Mouse (Mus musculus): ENCODE results near the gene Prkci. TPM values are rescaled to one million over a fixed set of nuclear protein-coding genes. Genes with fewer than 3 reads are reported as not detected.

Prkci gene
- polyA plus RNA-seq, 1 experiment from 2014 or later = 35.5 TPM

- Histone ChIP-seq H3K9me3 (peaks cover 4% of the 10 kb centered on the region; the same call in 1 of the 2 replicates), H3K4me1 (peaks cover 40% of the 10 kb centered on the region), H3K36me3 (0 out of 2 replicates have a peak, but pooled peaks cover 3% of the 10 kb centered on the region), H3K27me3 (no peaks in the 10 kb centered on the region), H3K4me2 (replicated peaks) (peak overlapping the region; percentile 34), H3K4me3 (no peak overlapping the region), H3K27ac (peak overlapping the region; percentile 79), H3K9ac (0 out of 2 replicates have a peak overlapping the region, but pooled peaks have one; percentile 21)
- 31% methylated on average over 10 of the region's 10 CpGs for WGBS
- no peak for ATAC-seq (ENCODE audit: low FRiP score, low read depth)
Measured at GRCm38 (mm10) chr3:30999401-31000017, 4.0 kb downstream of the Prkci start.

- Histone ChIP-seq H3K27ac (peak overlapping the region; percentile 79), H3K4me3 (no peak overlapping the region), H3K9me3 (peaks cover 4% of the 10 kb centered on the region; the same call in 1 of the 2 replicates), H3K36me3 (0 out of 2 replicates have a peak, but pooled peaks cover 3% of the 10 kb centered on the region), H3K4me2 (replicated peaks) (peak overlapping the region; percentile 34), H3K27me3 (no peaks in the 10 kb centered on the region), H3K4me1 (peaks cover 36% of the 10 kb centered on the region), H3K9ac (0 out of 2 replicates have a peak overlapping the region, but pooled peaks have one; percentile 21)
- WGBS = 40% methylated on average over 4 of the region's 4 CpGs
- ATAC-seq (ENCODE audit: low FRiP score, low read depth) = no peak
Measured at GRCm38 (mm10) chr3:31000018-31000407, 4.5 kb downstream of the Prkci start.

GRCm38 (mm10) chr3:31001048-31001676, 5.6 kb downstream of the Prkci start:
- WGBS = 53% methylated on average over 3 of the region's 3 CpGs
- peaks cover 36% of the 10 kb centered on the region for H3K4me1 ChIP-seq
- ATAC-seq (ENCODE audit: low FRiP score, low read depth) = no peak

GRCm38 (mm10) chr3:31004320-31005209, 9.0 kb downstream of the Prkci start:
- Histone ChIP-seq H3K4me1 (peaks cover 9% of the 10 kb centered on the region), H3K27me3 (no peaks in the 10 kb centered on the region), H3K9me3 (peaks cover 4% of the 10 kb centered on the region; the same call in 1 of the 2 replicates), H3K9ac (no peak overlapping the region), H3K36me3 (0 out of 2 replicates have a peak, but pooled peaks cover 3% of the 10 kb centered on the region), H3K27ac (no peak overlapping the region), H3K4me3 (no peak overlapping the region), H3K4me2 (replicated peaks) (no peak overlapping the region)
- no peak for ATAC-seq (ENCODE audit: low FRiP score, low read depth)
- 85% methylated on average over 6 of the region's 6 CpGs for WGBS

More at GRCm38 (mm10) chr3:31001048-31001676, 5.6 kb downstream of the Prkci start:
- H3K27me3 ChIP-seq = no peaks in the 10 kb centered on the region
- 0 out of 2 replicates have a peak, but pooled peaks cover 3% of the 10 kb centered on the region for H3K36me3 ChIP-seq
- no peak overlapping the region for H3K4me2 ChIP-seq (replicated peaks)
- peaks cover 4% of the 10 kb centered on the region; the same call in 1 of the 2 replicates for H3K9me3 ChIP-seq
- no peak overlapping the region for H3K27ac ChIP-seq
- no peak overlapping the region for H3K9ac ChIP-seq
- H3K4me3 ChIP-seq = no peak overlapping the region

- ATAC-seq (ENCODE audit: low FRiP score, low read depth) = no peak
- no peaks in the 10 kb centered on the region for H3K9me3 ChIP-seq
- peaks cover 36% of the 10 kb centered on the region for H3K4me1 ChIP-seq
- H3K27me3 ChIP-seq = no peaks in the 10 kb centered on the region
- H3K9ac ChIP-seq = no peak overlapping the region
- H3K4me3 ChIP-seq = no peak overlapping the region
- no peak overlapping the region for H3K27ac ChIP-seq
- 71% methylated on average over 2 of the region's 2 CpGs for WGBS
- H3K36me3 ChIP-seq = peaks cover 2% of the 10 kb centered on the region
- no peak overlapping the region for H3K4me2 ChIP-seq (replicated peaks)
Measured at GRCm38 (mm10) chr3:31014374-31014773, 18.8 kb downstream of the Prkci start.

- Histone ChIP-seq H3K27ac (0 out of 2 replicates have a peak overlapping the region, but pooled peaks have one; percentile 28), H3K4me2 (replicated peaks) (no peak overlapping the region), H3K27me3 (no peaks in the 10 kb centered on the region), H3K9me3 (no peaks in the 10 kb centered on the region), H3K9ac (no peak overlapping the region), H3K4me3 (no peak overlapping the region), H3K36me3 (peaks cover 12% of the 10 kb centered on the region), H3K4me1 (peaks cover 36% of the 10 kb centered on the region)
- no peak for ATAC-seq (ENCODE audit: low FRiP score, low read depth)
- WGBS = 69% methylated on average over 10 of the region's 10 CpGs
Measured at GRCm38 (mm10) chr3:31015682-31016443, 20.3 kb downstream of the Prkci start.

GRCm38 (mm10) chr3:31016594-31017196, 21.1 kb downstream of the Prkci start:
- Histone ChIP-seq H3K36me3 (peaks cover 13% of the 10 kb centered on the region), H3K9ac (no peak overlapping the region), H3K4me2 (replicated peaks) (no peak overlapping the region), H3K4me1 (peaks cover 36% of the 10 kb centered on the region), H3K27ac (no peak overlapping the region), H3K27me3 (no peaks in the 10 kb centered on the region), H3K9me3 (no peaks in the 10 kb centered on the region), H3K4me3 (no peak overlapping the region)
- ATAC-seq (ENCODE audit: low FRiP score, low read depth) = no peak
- 28% methylated on average over 9 of the region's 9 CpGs for WGBS

GRCm38 (mm10) chr3:31017652-31018051, 22.1 kb downstream of the Prkci start:
- H3K9me3 ChIP-seq = no peaks in the 10 kb centered on the region
- peaks cover 44% of the 10 kb centered on the region for H3K4me1 ChIP-seq
- no peaks in the 10 kb centered on the region for H3K27me3 ChIP-seq
- no peak overlapping the region for H3K4me3 ChIP-seq
- no peak for ATAC-seq (ENCODE audit: low FRiP score, low read depth)
- peaks cover 18% of the 10 kb centered on the region for H3K36me3 ChIP-seq
- H3K4me2 ChIP-seq (replicated peaks) = no peak overlapping the region
- no peak overlapping the region for H3K27ac ChIP-seq
- WGBS = 67% methylated on average over 4 of the region's 4 CpGs
- H3K9ac ChIP-seq = no peak overlapping the region

- no peaks in the 10 kb centered on the region for H3K9me3 ChIP-seq
- H3K27me3 ChIP-seq = no peaks in the 10 kb centered on the region
- 79% methylated on average over 1 of the region's 1 CpGs for WGBS
- H3K9ac ChIP-seq = no peak overlapping the region
- H3K4me3 ChIP-seq = no peak overlapping the region
- H3K4me1 ChIP-seq = peaks cover 58% of the 10 kb centered on the region
- H3K4me2 ChIP-seq (replicated peaks) = no peak overlapping the region
- no peak for ATAC-seq (ENCODE audit: low FRiP score, low read depth)
- peaks cover 18% of the 10 kb centered on the region for H3K36me3 ChIP-seq
- H3K27ac ChIP-seq = no peak overlapping the region
Measured at GRCm38 (mm10) chr3:31019287-31019686, 23.7 kb downstream of the Prkci start.

GRCm38 (mm10) chr3:31019793-31020447, 24.4 kb downstream of the Prkci start:
- no peak overlapping the region for H3K4me3 ChIP-seq
- peaks cover 53% of the 10 kb centered on the region for H3K4me1 ChIP-seq
- H3K36me3 ChIP-seq = peaks cover 18% of the 10 kb centered on the region
- H3K27me3 ChIP-seq = no peaks in the 10 kb centered on the region
- H3K4me2 ChIP-seq (replicated peaks) = no peak overlapping the region
- 80% methylated on average over 5 of the region's 5 CpGs for WGBS
- no peaks in the 10 kb centered on the region for H3K9me3 ChIP-seq
- no peak overlapping the region for H3K9ac ChIP-seq
- H3K27ac ChIP-seq = no peak overlapping the region
- ATAC-seq (ENCODE audit: low FRiP score, low read depth) = no peak

- WGBS = 94% methylated on average over 4 of the region's 4 CpGs
- no peak overlapping the region for H3K27ac ChIP-seq
- H3K9me3 ChIP-seq = no peaks in the 10 kb centered on the region
- no peaks in the 10 kb centered on the region for H3K27me3 ChIP-seq
- H3K9ac ChIP-seq = no peak overlapping the region
- peaks cover 18% of the 10 kb centered on the region for H3K36me3 ChIP-seq
- H3K4me2 ChIP-seq (replicated peaks) = no peak overlapping the region
- peaks cover 46% of the 10 kb centered on the region for H3K4me1 ChIP-seq
- ATAC-seq (ENCODE audit: low FRiP score, low read depth) = no peak
- H3K4me3 ChIP-seq = no peak overlapping the region
Measured at GRCm38 (mm10) chr3:31020656-31021055, 25.1 kb downstream of the Prkci start.
